Mouse (Mus musculus) A20 (cell line): Measurements from ENCODE around the gene Xkr7.

Source experiments
- DNase-seq: peaks from one replicate; pipeline ENCODE4 v3.0.0-alpha.2; 2011; ENCODE audit warnings: low read depth, low spot score

Gene Xkr7

GRCm38 (mm10) chr2:153032973-153033372 lies 1.3 kb downstream of the Xkr7 start:
- DNase-seq: no peak

GRCm38 (mm10) chr2:153033545-153034230 lies 2.0 kb downstream of the Xkr7 start:
- no peak for DNase-seq

GRCm38 (mm10) chr2:153036690-153037089 lies 5.0 kb downstream of the Xkr7 start:
- DNase-seq: no peak

- DNase-seq: no peak
These were observed 12.2 kb downstream of the Xkr7 start for GRCm38 (mm10) chr2:153043886-153044285.

DNA sequence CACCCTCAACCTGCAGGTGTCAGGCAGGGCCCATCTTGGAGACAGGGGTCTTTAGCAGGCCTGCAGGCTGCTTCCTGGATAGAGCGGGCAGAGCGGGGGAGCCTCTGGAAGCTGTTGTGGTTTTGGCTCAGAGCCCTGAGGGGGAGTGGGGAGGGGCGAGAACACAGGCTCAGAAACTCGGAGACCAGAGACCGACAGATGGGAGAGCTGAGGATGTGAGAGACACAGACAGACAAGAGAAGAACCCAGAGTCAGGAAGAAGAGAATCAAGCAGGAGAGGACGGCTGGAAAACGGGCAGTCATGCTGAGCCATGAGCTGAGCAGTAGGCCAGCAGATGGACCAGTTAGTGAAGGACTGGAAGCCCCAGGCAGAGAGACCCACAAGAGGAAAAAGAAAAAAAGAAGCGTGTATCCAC lies 14.2 kb downstream of the Xkr7 start:
- DNase-seq: no peak

GRCm38 (mm10) chr2:153047828-153048465 lies 16.3 kb downstream of the Xkr7 start:
- peak; percentile 54 for DNase-seq

DNA sequence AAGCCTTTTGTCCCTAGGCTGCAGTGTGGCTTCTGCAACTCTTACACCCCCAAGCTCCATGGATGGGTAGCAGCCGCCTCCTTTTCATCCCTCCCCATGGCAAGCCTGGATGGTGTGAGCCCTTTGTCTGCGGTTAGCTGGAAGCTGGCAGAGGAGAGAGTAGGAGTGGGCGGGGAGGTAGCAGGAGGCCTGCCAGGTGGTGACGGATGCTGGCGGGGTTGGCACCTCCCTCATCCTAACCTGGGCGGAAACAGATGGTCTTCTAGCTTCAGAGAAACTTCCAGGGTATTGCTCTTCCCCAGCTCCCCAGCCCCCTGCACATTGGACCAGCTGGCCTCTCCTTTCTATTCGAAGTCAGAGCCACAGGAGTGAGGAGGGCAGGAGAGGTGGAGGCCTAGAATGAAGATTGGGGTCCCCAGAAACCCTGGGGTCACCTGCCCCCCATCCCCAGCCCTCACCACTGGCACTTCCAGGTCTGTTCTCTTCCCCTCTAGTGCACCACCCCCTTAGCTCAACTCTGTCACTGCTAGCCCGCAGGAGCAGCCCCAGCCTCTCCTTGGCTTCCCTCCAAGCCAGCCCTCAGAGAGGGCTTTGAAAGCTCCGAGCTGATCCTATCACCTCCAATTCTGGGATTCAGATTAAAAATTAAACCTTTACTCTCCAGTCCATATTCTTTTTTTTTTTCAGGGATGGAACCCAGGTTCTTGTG lies 17.8 kb downstream of the Xkr7 start:
- DNase-seq: no peak

DNA sequence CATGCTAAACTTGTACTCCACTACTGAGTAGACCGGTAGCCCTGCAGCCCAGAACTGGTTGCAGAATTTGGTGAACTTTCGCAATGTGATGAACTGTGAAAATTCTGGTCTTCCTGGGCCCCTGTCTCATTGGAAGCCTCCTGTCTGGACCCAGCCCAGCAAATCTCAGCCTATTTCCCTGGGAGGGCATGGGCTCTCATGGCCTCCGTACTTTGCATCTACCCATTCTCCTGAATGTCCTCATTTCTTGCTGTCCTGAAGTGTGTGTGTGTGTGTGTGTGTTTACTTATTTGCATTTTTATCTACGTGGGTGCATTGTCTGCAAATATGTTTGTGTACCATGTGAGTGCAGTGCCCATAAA lies 18.3 kb downstream of the Xkr7 start:
- DNase-seq: no peak

GRCm38 (mm10) chr2:153051095-153051494 lies 19.4 kb downstream of the Xkr7 start:
- DNase-seq: no peak

- DNase-seq: peak; percentile 5
These were observed 19.9 kb downstream of the Xkr7 start for GRCm38 (mm10) chr2:153051537-153051936.

GRCm38 (mm10) chr2:153052700-153053351 lies 21.2 kb downstream of the Xkr7 start:
- no peak for DNase-seq

- DNase-seq: no peak
These were observed 22.2 kb downstream of the Xkr7 start for GRCm38 (mm10) chr2:153053896-153054295.

- peak; percentile 38 for DNase-seq
These were observed 23.7 kb downstream of the Xkr7 start for GRCm38 (mm10) chr2:153055270-153055920.

- DNase-seq: no peak
These were observed 26.7 kb downstream of the Xkr7 start for GRCm38 (mm10) chr2:153058365-153058764.

- DNase-seq: no peak
These were observed 28.6 kb downstream of the Xkr7 start for GRCm38 (mm10) chr2:153060216-153060615.

- DNase-seq: no peak
These were observed 31.7 kb downstream of the Xkr7 start for GRCm38 (mm10) chr2:153063394-153063793.

DNA sequence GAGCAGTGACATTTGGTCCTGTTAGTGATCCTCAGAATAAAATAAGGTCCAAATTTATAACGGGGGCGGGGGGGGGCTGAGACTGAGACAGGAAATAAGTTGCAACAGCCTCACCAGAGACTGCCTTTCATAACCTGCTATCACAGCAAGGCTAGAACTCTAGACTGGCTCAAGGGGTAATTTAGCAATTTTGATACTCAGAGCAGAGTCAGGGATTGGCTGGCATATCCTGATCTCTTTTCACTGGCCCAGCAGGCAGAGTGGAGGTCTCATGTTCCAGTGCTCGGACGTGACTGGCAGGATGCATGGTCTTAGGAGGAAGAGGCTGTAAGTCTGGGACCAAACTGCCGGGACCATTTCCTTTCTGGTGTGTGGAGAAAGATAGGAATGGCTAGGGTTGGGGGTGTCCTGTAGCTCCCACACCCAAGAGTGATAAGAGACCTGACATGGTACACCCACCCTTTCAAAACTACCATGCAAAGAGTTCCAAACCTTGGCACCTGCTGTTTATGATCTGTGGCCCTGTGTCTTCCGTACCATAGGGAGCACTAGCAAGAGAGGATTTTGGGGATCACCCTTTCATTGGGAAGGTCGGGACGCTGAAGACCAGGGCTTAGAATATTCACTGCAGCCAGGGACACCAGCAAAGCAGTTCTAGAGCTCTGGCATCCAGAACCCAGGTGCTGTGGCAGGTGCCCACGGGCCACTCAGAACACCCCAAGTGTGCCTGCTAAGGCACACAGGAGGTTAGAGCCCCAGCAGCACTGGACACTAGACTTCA lies 32.7 kb downstream of the Xkr7 start:
- no peak for DNase-seq

DNA sequence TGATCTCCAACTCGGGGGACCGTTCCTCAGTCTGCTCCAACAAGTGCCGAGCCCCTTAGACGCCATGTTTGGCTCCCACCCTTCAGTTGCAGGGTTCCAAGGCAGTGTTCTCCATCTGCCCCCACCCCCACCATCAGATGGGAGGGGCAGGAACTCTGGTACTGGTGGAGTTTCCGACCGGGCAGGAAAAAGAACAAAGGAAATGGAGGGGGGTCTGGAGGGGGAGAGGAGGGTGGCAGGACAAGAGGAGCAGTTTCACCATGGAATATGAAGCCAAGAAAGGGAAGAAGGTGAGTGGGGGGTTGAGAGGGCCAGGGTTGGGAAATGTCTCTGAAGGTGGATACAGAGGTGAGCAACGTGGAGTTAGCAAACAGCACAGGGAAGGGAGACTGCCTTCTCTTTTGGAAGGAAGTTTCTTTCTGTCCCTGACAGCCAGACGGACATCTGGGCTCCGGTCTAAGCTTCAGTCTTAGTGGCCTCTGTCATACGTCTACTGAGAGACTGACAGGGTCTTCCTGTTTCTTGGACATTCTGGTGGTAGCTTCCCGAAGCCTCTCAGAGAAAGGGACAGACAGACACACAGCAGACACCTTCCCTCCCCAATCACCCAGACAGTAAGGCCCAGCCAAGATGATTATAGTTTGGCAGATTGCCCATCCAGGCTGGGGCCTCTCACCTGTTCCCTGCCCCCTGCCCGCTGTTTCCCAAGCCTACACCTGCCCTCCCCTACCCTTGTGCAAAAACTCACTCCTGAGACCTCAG lies 34.3 kb downstream of the Xkr7 start, which contains the start of gene Ccm2l:
Gene Ccm2l, plus strand, starts transcription at position 209 of the 762 bp plus-strand sequence.
- DNase-seq: no peak

DNA sequence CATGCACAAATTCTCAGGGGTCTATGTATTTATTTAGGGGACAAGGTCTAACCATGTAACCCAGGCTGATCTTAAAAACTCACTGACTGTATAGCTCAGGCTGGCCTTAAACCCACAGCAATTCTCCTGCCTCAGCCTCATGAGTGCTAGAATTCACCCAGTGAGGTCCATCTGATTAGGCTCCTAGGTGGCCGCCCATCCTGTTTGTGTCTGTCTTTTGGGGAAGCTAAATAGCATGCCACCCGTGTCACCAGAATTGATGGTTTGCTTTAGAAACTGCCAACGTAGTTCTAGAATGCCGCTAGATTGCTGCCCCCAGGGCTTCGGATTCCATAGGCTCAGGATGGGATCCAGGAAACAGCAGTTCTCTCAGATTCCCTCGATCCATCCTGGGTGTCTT lies 35.3 kb downstream of the Xkr7 start:
- DNase-seq: no peak
